Mouse (Mus musculus) heart, embryonic 16.5 days (tissue): ENCODE results near the gene Mgat4a. TPM values are rescaled to one million over a fixed set of nuclear protein-coding genes. Genes with fewer than 3 reads are reported as not detected.

Source experiments
- ATAC-seq: fragments of 200-750 bp; cut with Nextera tagmentation; replicated peaks from 2 replicates; pipeline ENCODE4 v1.8.0; 2017; ENCODE audit warnings: moderate number of reproducible peaks; ENCODE audit not compliant: insufficient read depth, low FRiP score; ENCODE audit errors: extremely low read depth
- H3K27ac ChIP-seq: fragments of 300-500 bp; sonication (generic); 2 replicates; pipeline ENCODE4 v1.5.1; 2014; ENCODE audit warnings: mild to moderate bottlenecking, low read length, control low read depth, moderate library complexity
- H3K27me3 ChIP-seq: fragments of 300-500 bp; sonication (generic); 2 replicates; pipeline ENCODE4 v1.6.1; 2014; ENCODE audit warnings: low read length, mixed read lengths; ENCODE audit not compliant: control insufficient read depth, insufficient read depth
- H3K36me3 ChIP-seq: fragments of 300-500 bp; sonication (generic); 2 replicates; pipeline ENCODE4 v1.6.1; 2014; ENCODE audit not compliant: control insufficient read depth, insufficient read depth
- H3K4me1 ChIP-seq: fragments of 300-500 bp; sonication (generic); 2 replicates; pipeline ENCODE4 v1.6.1; 2014; ENCODE audit warnings: low read length, mixed read lengths; ENCODE audit not compliant: control insufficient read depth, insufficient read depth
- H3K4me2 ChIP-seq: fragments of 300-500 bp; sonication (generic); 2 replicates; pipeline ENCODE4 v1.6.1; 2014; ENCODE audit warnings: low read depth, mild to moderate bottlenecking, control low read depth, low read length
- H3K4me3 ChIP-seq: fragments of 300-500 bp; sonication (generic); 2 replicates; pipeline ENCODE4 v1.5.1; 2014; ENCODE audit warnings: mild to moderate bottlenecking, control low read depth, low read length
- H3K9ac ChIP-seq: fragments of 300-500 bp; sonication (generic); 2 replicates; pipeline ENCODE4 v1.6.1; 2014; ENCODE audit warnings: low read length, control low read depth
- H3K9me3 ChIP-seq: fragments of 300-500 bp; sonication (generic); replicated peaks from 2 replicates; pipeline ENCODE4 v1.6.1; 2016; ENCODE audit warnings: low read length; ENCODE audit not compliant: control insufficient read depth
- WGBS: fragments of 180-500 bp; shearing (Covaris S2); extraction: QIAGEN DNeasy Blood & Tissue Kit; methylation state at CpG from one replicate; pipeline ENCODE4 v1.1.7; 2014; 5-methylcytosine and 5-hydroxymethylcytosine counted together
- polyA plus RNA-seq: library from polyadenylated mRNA; unstranded; fragments of >200 nt; fragmentation: Nextera tagmentation; extraction: Ambion mirVana; gene quantifications from 2 replicates; pipeline ENCODE4 v1.2.1, GENCODE M21; 2015

Gene Mgat4a
- polyA plus RNA-seq, 1 experiment from 2014 or later = 5.0 TPM

- H3K9me3 ChIP-seq = no peaks in the 10 kb centered on the region
- no peak; the same call in 1 of the 2 replicates for ATAC-seq
- H3K36me3 ChIP-seq = 0 out of 2 replicates have a peak, but pooled peaks cover 2% of the 10 kb centered on the region
- H3K4me2 ChIP-seq = no peak overlapping the region
- H3K27ac ChIP-seq = no peak overlapping the region
- H3K4me3 ChIP-seq = no peak overlapping the region
- no peaks in the 10 kb centered on the region for H3K27me3 ChIP-seq
- H3K9ac ChIP-seq = no peak overlapping the region
- H3K4me1 ChIP-seq = no peaks in the 10 kb centered on the region
Measured at GRCm38 (mm10) chr1:37409647-37410046, 131.2 kb downstream of the Mgat4a start.

GRCm38 (mm10) chr1:37408678-37409077, 132.1 kb downstream of the Mgat4a start:
- 66% methylated on average over 3 of the region's 3 CpGs for WGBS
- no peak overlapping the region for H3K4me3 ChIP-seq
- H3K9ac ChIP-seq = no peak overlapping the region
- H3K9me3 ChIP-seq = no peaks in the 10 kb centered on the region
- no peaks in the 10 kb centered on the region for H3K27me3 ChIP-seq
- H3K4me1 ChIP-seq = no peaks in the 10 kb centered on the region
- no peak overlapping the region for H3K4me2 ChIP-seq
- ATAC-seq = no peak
- 0 out of 2 replicates have a peak, but pooled peaks cover 2% of the 10 kb centered on the region for H3K36me3 ChIP-seq
- H3K27ac ChIP-seq = no peak overlapping the region

- no peaks in the 10 kb centered on the region for H3K4me1 ChIP-seq
- no peak overlapping the region for H3K27ac ChIP-seq
- no peak for ATAC-seq
- no peak overlapping the region for H3K9ac ChIP-seq
- H3K9me3 ChIP-seq = no peaks in the 10 kb centered on the region
- no peak overlapping the region for H3K4me2 ChIP-seq
- H3K4me3 ChIP-seq = no peak overlapping the region
- 0 out of 2 replicates have a peak, but pooled peaks cover 2% of the 10 kb centered on the region for H3K36me3 ChIP-seq
- 78% methylated on average over 8 of the region's 8 CpGs for WGBS
- H3K27me3 ChIP-seq = no peaks in the 10 kb centered on the region
Measured at GRCm38 (mm10) chr1:37408059-37408458, 132.8 kb downstream of the Mgat4a start.

- WGBS = 74% methylated on average over 8 of the region's 8 CpGs
Measured at GRCm38 (mm10) chr1:37407228-37407627, 133.6 kb downstream of the Mgat4a start.

GRCm38 (mm10) chr1:37405137-37405536, 135.7 kb downstream of the Mgat4a start:
- Histone ChIP-seq H3K4me1 (no peaks in the 10 kb centered on the region), H3K9ac (no peak overlapping the region), H3K4me3 (no peak overlapping the region), H3K9me3 (no peaks in the 10 kb centered on the region), H3K27ac (no peak overlapping the region), H3K27me3 (no peaks in the 10 kb centered on the region), H3K36me3 (0 out of 2 replicates have a peak, but pooled peaks cover 2% of the 10 kb centered on the region), H3K4me2 (no peak overlapping the region)
- no peak for ATAC-seq
- WGBS = 89% methylated on average over 2 of the region's 2 CpGs

More at GRCm38 (mm10) chr1:37407228-37407627, 133.6 kb downstream of the Mgat4a start:
- no peaks in the 10 kb centered on the region for H3K27me3 ChIP-seq
- H3K4me2 ChIP-seq = no peak overlapping the region
- no peak for ATAC-seq
- H3K4me3 ChIP-seq = no peak overlapping the region
- no peak overlapping the region for H3K27ac ChIP-seq
- H3K9ac ChIP-seq = no peak overlapping the region
- H3K9me3 ChIP-seq = no peaks in the 10 kb centered on the region
- 0 out of 2 replicates have a peak, but pooled peaks cover 2% of the 10 kb centered on the region for H3K36me3 ChIP-seq
- no peaks in the 10 kb centered on the region for H3K4me1 ChIP-seq

- Histone ChIP-seq H3K36me3 (0 out of 2 replicates have a peak, but pooled peaks cover 2% of the 10 kb centered on the region), H3K4me1 (peaks cover 12% of the 10 kb centered on the region), H3K27me3 (no peaks in the 10 kb centered on the region), H3K9ac (no peak overlapping the region), H3K9me3 (no peaks in the 10 kb centered on the region), H3K4me3 (no peak overlapping the region), H3K4me2 (no peak overlapping the region), H3K27ac (no peak overlapping the region)
- 52% methylated on average over 4 of the region's 4 CpGs for WGBS
- no peak for ATAC-seq
Measured at GRCm38 (mm10) chr1:37401687-37402086, 139.1 kb downstream of the Mgat4a start.

- Histone ChIP-seq H3K36me3 (no peaks in the 10 kb centered on the region; the same call in 1 of the 2 replicates), H3K4me1 (peaks cover 12% of the 10 kb centered on the region), H3K27me3 (no peaks in the 10 kb centered on the region), H3K4me2 (peak overlapping the region; percentile 40; the same call in 1 of the 2 replicates), H3K27ac (peak overlapping the region; percentile 54), H3K9me3 (no peaks in the 10 kb centered on the region), H3K4me3 (no peak overlapping the region), H3K9ac (no peak overlapping the region)
- WGBS = 37% methylated on average over 8 of the region's 8 CpGs
- peak; percentile 16; the same call in 1 of the 2 replicates for ATAC-seq
Measured at GRCm38 (mm10) chr1:37399734-37400133, 141.1 kb downstream of the Mgat4a start.

GRCm38 (mm10) chr1:37398961-37399360, 141.9 kb downstream of the Mgat4a start:
- Histone ChIP-seq H3K27ac (peak overlapping the region; percentile 54), H3K27me3 (no peaks in the 10 kb centered on the region), H3K4me1 (peaks cover 12% of the 10 kb centered on the region), H3K36me3 (no peaks in the 10 kb centered on the region; the same call in 1 of the 2 replicates), H3K9me3 (no peaks in the 10 kb centered on the region), H3K4me2 (no peak overlapping the region), H3K4me3 (no peak overlapping the region), H3K9ac (no peak overlapping the region)
- 54% methylated on average over 3 of the region's 3 CpGs for WGBS
- no peak for ATAC-seq

GRCm38 (mm10) chr1:37396481-37396880, 144.3 kb downstream of the Mgat4a start:
- H3K27me3 ChIP-seq = no peaks in the 10 kb centered on the region
- WGBS = 73% methylated on average over 1 of the region's 1 CpGs
- no peak for ATAC-seq
- no peak overlapping the region for H3K27ac ChIP-seq
- no peak overlapping the region for H3K4me2 ChIP-seq
- H3K4me1 ChIP-seq = peaks cover 12% of the 10 kb centered on the region
- no peak overlapping the region for H3K4me3 ChIP-seq
- no peaks in the 10 kb centered on the region; the same call in 1 of the 2 replicates for H3K36me3 ChIP-seq
- H3K9me3 ChIP-seq = no peaks in the 10 kb centered on the region
- no peak overlapping the region for H3K9ac ChIP-seq
